Mouse (Mus musculus) heart, embryonic 15.5 days (tissue): Measurements from ENCODE around the gene Dexi. TPM values are rescaled to one million over a fixed set of nuclear protein-coding genes. Genes with fewer than 3 reads are reported as not detected.

Experiments used
- ATAC-seq: fragments of 200-750 bp; cut with Nextera tagmentation; replicated peaks from 2 replicates; pipeline ENCODE4 v1.8.0; 2017; ENCODE audit warnings: low read depth, moderate TSS enrichment; ENCODE audit not compliant: insufficient number of reproducible peaks, insufficient read depth, low FRiP score
- H3K27ac ChIP-seq: fragments of 300-500 bp; sonication (generic); 2 replicates; pipeline ENCODE4 v1.5.1; 2015; ENCODE audit warnings: mild to moderate bottlenecking, inconsistent platforms
- H3K27me3 ChIP-seq: fragments of 300-500 bp; sonication (generic); 2 replicates; pipeline ENCODE4 v1.6.1; 2015; ENCODE audit warnings: inconsistent platforms
- H3K36me3 ChIP-seq: fragments of 300-500 bp; sonication (generic); 2 replicates; pipeline ENCODE4 v1.6.1; 2015; ENCODE audit warnings: mild to moderate bottlenecking, inconsistent platforms
- H3K4me1 ChIP-seq: fragments of 300-500 bp; sonication (generic); replicated peaks from 2 replicates; pipeline ENCODE4 v1.6.1; 2015; ENCODE audit warnings: inconsistent platforms
- H3K4me2 ChIP-seq: fragments of 300-500 bp; sonication (generic); 2 replicates; pipeline ENCODE4 v1.6.1; 2015; ENCODE audit warnings: inconsistent platforms, mild to moderate bottlenecking, moderate library complexity
- H3K4me3 ChIP-seq: fragments of 300-500 bp; sonication (generic); 2 replicates; pipeline ENCODE4 v1.5.1; 2015; ENCODE audit warnings: mild to moderate bottlenecking, inconsistent platforms
- H3K9ac ChIP-seq: fragments of 300-500 bp; sonication (generic); 2 replicates; pipeline ENCODE4 v1.6.1; 2015; ENCODE audit warnings: mild to moderate bottlenecking, inconsistent platforms
- H3K9me3 ChIP-seq: fragments of 300-500 bp; sonication (generic); replicated peaks from 2 replicates; pipeline ENCODE4 v1.6.1; 2016; ENCODE audit warnings: inconsistent platforms
- WGBS: fragments of 180-500 bp; shearing (Covaris S2); methylation state at CpG from one replicate; pipeline ENCODE4 v1.1.7; 2015; ENCODE audit warnings: mixed read lengths; 5-methylcytosine and 5-hydroxymethylcytosine counted together
- polyA plus RNA-seq: library from polyadenylated mRNA; unstranded; fragments of >200 nt; fragmentation: Nextera tagmentation; extraction: Ambion mirVana; gene quantifications from 2 replicates; pipeline ENCODE4 v1.2.1, GENCODE M21; 2015

The Dexi gene
- polyA plus RNA-seq, 1 experiment from 2014 or later, result 15.0 TPM

GRCm38 (mm10) chr16:10479857-10480256 lies 63.0 kb downstream of the Dexi start, which contains the start of gene Ciita:
Gene Ciita (plus strand): TSS chr16:10480059.
- Histone ChIP-seq H3K9ac (no peak within 1 kb of the TSS), H3K36me3 (no peaks in the 10 kb centered on the region), H3K27ac (no peak within 1 kb of the TSS), H3K4me3 (no peak within 1 kb of the TSS), H3K27me3 (peaks cover 9% of the 10 kb centered on the region; the same call in 1 of the 2 replicates), H3K4me2 (no peak within 1 kb of the TSS), H3K9me3 (no peaks in the 10 kb centered on the region), H3K4me1 (peaks cover 6% of the 10 kb centered on the region; the same call in 1 of the 2 replicates)
- no peak for ATAC-seq
- 69% methylated on average over 5 of the region's 5 CpGs for WGBS

- ATAC-seq, result no peak
- Histone ChIP-seq H3K27me3 (no peaks in the 10 kb centered on the region), H3K9me3 (no peaks in the 10 kb centered on the region), H3K36me3 (no peaks in the 10 kb centered on the region), H3K4me1 (peaks cover 13% of the 10 kb centered on the region; the same call in 1 of the 2 replicates), H3K4me2 (no peak overlapping the region), H3K9ac (no peak overlapping the region), H3K27ac (no peak overlapping the region), H3K4me3 (no peak overlapping the region)
- 69% methylated on average over 2 of the region's 2 CpGs for WGBS
Measured at GRCm38 (mm10) chr16:10475919-10476318, 66.9 kb downstream of the Dexi start.

GRCm38 (mm10) chr16:10474956-10475355 lies 67.9 kb downstream of the Dexi start:
- 52% methylated on average over 3 of the region's 3 CpGs for WGBS
- Histone ChIP-seq H3K4me2 (no peak overlapping the region), H3K4me1 (peaks cover 13% of the 10 kb centered on the region; the same call in 1 of the 2 replicates), H3K4me3 (no peak overlapping the region), H3K27me3 (no peaks in the 10 kb centered on the region), H3K9me3 (no peaks in the 10 kb centered on the region), H3K36me3 (no peaks in the 10 kb centered on the region), H3K9ac (no peak overlapping the region), H3K27ac (no peak overlapping the region)
- no peak for ATAC-seq

- H3K9ac ChIP-seq, result no peak overlapping the region
- no peaks in the 10 kb centered on the region for H3K9me3 ChIP-seq
- no peaks in the 10 kb centered on the region for H3K27me3 ChIP-seq
- WGBS, result 81% methylated on average over 3 of the region's 3 CpGs
- H3K4me1 ChIP-seq, result peaks cover 13% of the 10 kb centered on the region; the same call in 1 of the 2 replicates
- H3K27ac ChIP-seq, result no peak overlapping the region
- no peaks in the 10 kb centered on the region for H3K36me3 ChIP-seq
- no peak overlapping the region for H3K4me2 ChIP-seq
- no peak for ATAC-seq
- no peak overlapping the region for H3K4me3 ChIP-seq
Measured at GRCm38 (mm10) chr16:10471950-10472349, 70.9 kb downstream of the Dexi start.

- H3K4me1 ChIP-seq, result peaks cover under 1% of the 10 kb centered on the region; the same call in 1 of the 2 replicates
- H3K4me3 ChIP-seq, result no peak overlapping the region
- H3K27ac ChIP-seq, result no peak overlapping the region
- no peaks in the 10 kb centered on the region for H3K27me3 ChIP-seq
- ATAC-seq, result no peak
- WGBS, result 75% methylated on average over 1 of the region's 1 CpGs
- H3K4me2 ChIP-seq, result no peak overlapping the region
- no peak overlapping the region for H3K9ac ChIP-seq
- no peaks in the 10 kb centered on the region for H3K36me3 ChIP-seq
- H3K9me3 ChIP-seq, result no peaks in the 10 kb centered on the region
Measured at GRCm38 (mm10) chr16:10468201-10468600, 74.7 kb downstream of the Dexi start.

GRCm38 (mm10) chr16:10467391-10468107 lies 75.3 kb downstream of the Dexi start:
- WGBS, result 43% methylated on average over 11 of the region's 11 CpGs
- H3K27ac ChIP-seq, result no peak overlapping the region

GRCm38 (mm10) chr16:10465011-10465681 lies 77.7 kb downstream of the Dexi start:
- Histone ChIP-seq H3K4me2 (no peak overlapping the region), H3K27me3 (no peaks in the 10 kb centered on the region), H3K9ac (no peak overlapping the region), H3K27ac (no peak overlapping the region), H3K36me3 (no peaks in the 10 kb centered on the region), H3K9me3 (no peaks in the 10 kb centered on the region), H3K4me1 (no peaks in the 10 kb centered on the region), H3K4me3 (no peak overlapping the region)
- WGBS, result 19% methylated on average over 4 of the region's 4 CpGs
- ATAC-seq, result no peak

More at GRCm38 (mm10) chr16:10467391-10468107, 75.3 kb downstream of the Dexi start:
- Histone ChIP-seq H3K9me3 (no peaks in the 10 kb centered on the region), H3K4me1 (no peaks in the 10 kb centered on the region), H3K4me3 (no peak overlapping the region), H3K4me2 (no peak overlapping the region), H3K27me3 (no peaks in the 10 kb centered on the region), H3K9ac (no peak overlapping the region), H3K36me3 (no peaks in the 10 kb centered on the region)
- no peak for ATAC-seq

- Histone ChIP-seq H3K27ac (no peak overlapping the region), H3K9ac (no peak overlapping the region), H3K4me1 (no peaks in the 10 kb centered on the region), H3K4me2 (no peak overlapping the region), H3K9me3 (no peaks in the 10 kb centered on the region), H3K4me3 (no peak overlapping the region), H3K36me3 (no peaks in the 10 kb centered on the region), H3K27me3 (no peaks in the 10 kb centered on the region)
- 51% methylated on average over 2 of the region's 2 CpGs for WGBS
- no peak for ATAC-seq
Measured at GRCm38 (mm10) chr16:10461178-10461577, 81.7 kb downstream of the Dexi start.

- H3K27me3 ChIP-seq, result no peaks in the 10 kb centered on the region
- no peak overlapping the region for H3K4me3 ChIP-seq
- ATAC-seq, result no peak
- no peaks in the 10 kb centered on the region for H3K36me3 ChIP-seq
- WGBS, result 74% methylated on average over 2 of the region's 2 CpGs
- H3K4me1 ChIP-seq, result no peaks in the 10 kb centered on the region
- H3K27ac ChIP-seq, result no peak overlapping the region
- H3K9me3 ChIP-seq, result no peaks in the 10 kb centered on the region
- H3K4me2 ChIP-seq, result no peak overlapping the region
- no peak overlapping the region for H3K9ac ChIP-seq
Measured at GRCm38 (mm10) chr16:10460188-10460587, 82.7 kb downstream of the Dexi start.

GRCm38 (mm10) chr16:10454583-10454974 lies 88.3 kb downstream of the Dexi start:
- H3K4me2 ChIP-seq, result no peak overlapping the region
- H3K27ac ChIP-seq, result no peak overlapping the region
- no peaks in the 10 kb centered on the region for H3K9me3 ChIP-seq
- no peak overlapping the region for H3K4me3 ChIP-seq
- 61% methylated on average over 3 of the region's 3 CpGs for WGBS
- no peak overlapping the region for H3K9ac ChIP-seq
- H3K27me3 ChIP-seq, result no peaks in the 10 kb centered on the region
- H3K4me1 ChIP-seq, result peaks cover 22% of the 10 kb centered on the region
- no peak for ATAC-seq
- H3K36me3 ChIP-seq, result no peaks in the 10 kb centered on the region

GRCm38 (mm10) chr16:10453872-10454582 lies 88.8 kb downstream of the Dexi start:
- Histone ChIP-seq H3K4me1 (peaks cover 22% of the 10 kb centered on the region), H3K4me2 (no peak overlapping the region), H3K9me3 (no peaks in the 10 kb centered on the region), H3K27me3 (no peaks in the 10 kb centered on the region), H3K4me3 (no peak overlapping the region), H3K27ac (no peak overlapping the region), H3K36me3 (no peaks in the 10 kb centered on the region), H3K9ac (no peak overlapping the region)
- no peak for ATAC-seq
- WGBS, result 81% methylated on average over 6 of the region's 6 CpGs
